Mouse (Mus musculus) ovary, postnatal 36 days (tissue): ENCODE results near the gene Fastk.

Experiments
- DNase-seq: peaks from one replicate; pipeline ENCODE4 v3.0.0; 2022; ENCODE audit warnings: low spot score, mixed read lengths

Fastk gene

DNA sequence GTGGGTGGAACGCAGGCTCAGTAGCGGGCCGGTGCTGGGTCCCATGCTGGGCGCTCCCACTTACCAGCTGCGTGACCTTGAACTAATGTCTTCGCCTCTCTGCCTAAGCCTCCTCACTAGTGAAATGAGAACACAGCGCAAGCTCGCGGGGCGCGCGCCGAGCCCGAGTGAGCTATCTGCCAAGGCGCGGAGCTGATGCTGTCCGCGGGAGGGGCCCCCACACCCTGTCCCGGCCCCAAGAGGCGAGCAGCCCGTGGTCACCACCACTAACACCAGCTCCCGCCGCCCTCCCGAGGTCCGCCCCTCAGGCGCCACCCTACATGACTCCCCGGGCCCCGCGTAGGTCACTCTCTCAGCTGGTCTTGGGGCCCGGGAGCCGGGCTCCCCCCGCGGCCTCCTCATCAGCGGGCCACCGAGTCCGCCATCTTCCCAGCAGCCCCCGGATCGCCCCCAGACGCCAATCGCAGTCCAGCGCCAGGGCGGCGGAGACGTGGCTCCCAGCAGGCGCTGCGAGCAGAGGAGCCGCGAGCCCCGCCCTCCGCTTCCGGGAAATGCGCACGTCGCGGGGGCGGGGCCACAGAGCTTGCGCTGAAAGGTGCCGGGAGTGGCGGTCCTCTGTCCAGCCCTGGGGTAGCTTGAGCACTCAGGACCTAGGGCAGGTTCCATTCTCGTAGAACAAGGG, at the start of gene Fastk:
Gene Fastk, minus strand, starts transcription at position 542 of the 682 bp plus-strand sequence.
- DNase-seq: peak; percentile 94

DNA sequence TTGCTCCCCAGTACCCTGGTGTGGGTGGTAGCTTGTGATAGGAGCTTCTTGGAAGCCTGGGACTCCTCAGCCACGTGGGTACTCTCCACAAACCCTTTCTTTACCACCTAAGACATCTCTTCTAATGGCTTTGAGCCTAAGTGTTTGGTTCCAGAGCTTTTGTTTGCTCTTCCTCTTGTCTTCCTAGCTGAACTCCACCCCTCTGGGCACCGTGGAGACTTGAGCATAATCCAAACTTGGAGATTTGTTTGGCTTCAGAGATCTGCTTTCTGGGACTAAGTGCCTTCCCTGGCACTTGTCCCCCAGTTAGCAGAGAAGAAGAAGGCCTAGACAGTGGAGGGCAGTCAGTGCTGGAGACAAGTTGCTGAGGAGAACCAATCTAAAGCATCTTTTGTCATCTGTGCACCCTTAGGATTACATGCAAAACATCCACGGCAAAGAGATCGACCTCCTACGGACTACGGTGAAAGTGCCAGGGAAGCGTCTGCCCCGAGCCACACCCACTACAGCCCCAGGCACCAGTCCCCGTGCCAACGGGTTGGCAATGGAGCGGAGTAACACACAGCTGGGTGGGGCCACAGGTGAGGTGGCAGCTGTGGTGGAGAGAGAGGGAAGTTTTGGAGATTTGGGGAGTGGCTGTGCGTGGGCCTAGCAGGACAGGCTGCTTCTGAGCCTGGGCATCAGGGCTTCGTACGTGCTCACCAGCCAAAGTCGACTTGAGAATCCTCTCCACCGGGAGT, 47.6 kb upstream of the Fastk start:
- no peak for DNase-seq

DNA sequence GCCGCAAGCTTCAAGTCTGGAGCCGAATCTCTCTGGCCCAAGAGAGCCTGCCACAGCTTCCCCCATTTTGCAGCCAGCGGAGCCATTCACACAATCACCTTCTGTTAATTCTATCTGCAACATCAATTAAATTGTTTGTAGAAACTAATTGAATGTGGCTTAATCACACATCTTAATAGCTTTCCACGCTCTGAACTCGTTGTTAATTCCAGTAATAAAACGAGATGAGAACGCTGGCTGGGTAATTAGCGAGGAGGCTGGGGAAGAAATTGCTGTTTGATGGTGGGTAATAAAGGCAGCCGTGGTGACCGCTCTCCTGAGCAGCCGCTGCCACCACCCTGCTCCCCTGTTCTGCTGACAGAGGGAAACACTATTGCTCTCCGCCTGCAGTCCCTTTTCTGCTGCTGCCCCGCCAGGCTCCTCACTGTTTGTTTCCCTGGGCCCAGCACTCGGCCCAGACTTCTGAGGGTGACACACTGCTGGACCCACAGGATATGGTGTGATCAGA, 45.4 kb upstream of the Fastk start:
- DNase-seq: no peak

DNA sequence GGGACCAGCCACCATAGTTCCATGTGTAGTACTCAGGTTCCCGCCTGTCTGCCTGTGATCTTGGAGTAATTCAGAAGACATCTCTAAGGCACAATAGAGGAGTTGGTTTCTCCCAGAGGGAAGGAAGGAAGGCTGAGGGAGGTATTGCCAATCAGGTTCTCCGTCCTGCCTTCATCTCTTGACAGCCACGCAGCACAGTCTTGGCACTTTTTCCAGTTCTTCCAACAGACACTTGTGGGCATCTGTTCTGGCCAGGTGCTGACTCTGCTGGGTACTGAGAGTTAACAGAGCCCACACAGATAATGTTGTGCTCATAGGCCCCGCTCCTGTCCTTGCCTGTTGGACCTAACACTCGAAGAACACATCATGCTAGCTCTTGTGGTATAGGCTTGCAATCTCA, 41.7 kb upstream of the Fastk start:
- DNase-seq: no peak

DNA sequence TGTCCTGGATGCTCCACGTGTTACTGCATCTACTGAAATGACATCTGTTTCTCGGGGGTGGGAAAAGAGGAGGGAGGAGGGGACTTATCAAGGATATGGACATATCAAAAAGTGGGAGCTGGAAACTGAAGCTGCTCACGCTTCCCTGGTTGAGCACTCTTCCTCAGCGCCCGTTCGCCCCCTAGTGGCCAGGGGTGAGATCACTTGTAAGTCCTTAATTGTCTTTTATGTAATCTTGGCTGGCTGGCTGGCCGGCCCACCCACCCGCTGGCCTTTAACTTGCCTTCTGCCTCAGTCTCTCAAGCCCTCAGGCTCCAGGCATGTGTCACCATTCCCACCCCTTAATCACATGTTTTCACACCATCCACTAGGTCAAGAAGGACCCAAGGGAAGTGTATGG, 41.0 kb upstream of the Fastk start:
- peak; percentile 81 for DNase-seq

DNA sequence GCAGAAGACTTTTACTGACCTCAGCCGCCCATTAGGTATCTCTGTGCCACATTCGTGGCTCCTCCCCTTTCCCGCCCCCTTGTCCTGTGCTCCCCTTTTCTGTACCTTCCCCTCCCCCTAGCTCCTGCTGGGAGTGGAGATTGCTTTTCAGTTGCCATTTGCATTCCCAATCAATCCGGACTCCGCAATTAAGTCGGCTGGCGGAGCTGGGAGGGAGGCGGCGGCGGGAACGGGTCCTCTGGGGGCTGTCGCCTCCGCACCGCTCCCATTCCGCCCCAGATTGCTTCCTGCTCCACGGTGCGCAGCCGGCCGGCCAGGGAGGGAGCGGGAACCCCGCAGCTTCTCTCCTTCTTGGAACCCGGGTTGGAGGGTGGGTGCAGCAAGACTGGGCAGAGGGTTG, 39.9 kb upstream of the Fastk start:
- DNase-seq: no peak

DNA sequence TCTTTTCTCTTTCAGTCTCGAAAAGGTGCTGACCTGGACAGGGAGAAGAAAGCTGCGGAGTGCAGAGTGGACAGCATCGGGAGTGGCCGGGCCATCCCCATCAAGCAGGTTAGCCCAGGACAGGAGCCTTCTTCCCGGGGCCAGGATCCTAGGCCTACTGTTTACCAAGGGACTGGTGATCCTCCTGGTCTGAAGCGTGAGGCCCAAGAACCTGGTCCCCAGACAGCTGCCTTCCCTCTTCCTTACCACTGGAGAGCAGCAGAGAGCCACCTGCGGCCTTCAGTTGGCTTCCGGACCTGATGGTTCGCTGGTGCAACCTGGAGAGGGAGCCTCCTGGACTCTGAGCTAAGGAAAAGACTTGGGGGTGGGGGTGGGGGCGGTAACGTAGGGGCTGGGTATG, 38.2 kb upstream of the Fastk start:
- DNase-seq: peak; percentile 66

DNA sequence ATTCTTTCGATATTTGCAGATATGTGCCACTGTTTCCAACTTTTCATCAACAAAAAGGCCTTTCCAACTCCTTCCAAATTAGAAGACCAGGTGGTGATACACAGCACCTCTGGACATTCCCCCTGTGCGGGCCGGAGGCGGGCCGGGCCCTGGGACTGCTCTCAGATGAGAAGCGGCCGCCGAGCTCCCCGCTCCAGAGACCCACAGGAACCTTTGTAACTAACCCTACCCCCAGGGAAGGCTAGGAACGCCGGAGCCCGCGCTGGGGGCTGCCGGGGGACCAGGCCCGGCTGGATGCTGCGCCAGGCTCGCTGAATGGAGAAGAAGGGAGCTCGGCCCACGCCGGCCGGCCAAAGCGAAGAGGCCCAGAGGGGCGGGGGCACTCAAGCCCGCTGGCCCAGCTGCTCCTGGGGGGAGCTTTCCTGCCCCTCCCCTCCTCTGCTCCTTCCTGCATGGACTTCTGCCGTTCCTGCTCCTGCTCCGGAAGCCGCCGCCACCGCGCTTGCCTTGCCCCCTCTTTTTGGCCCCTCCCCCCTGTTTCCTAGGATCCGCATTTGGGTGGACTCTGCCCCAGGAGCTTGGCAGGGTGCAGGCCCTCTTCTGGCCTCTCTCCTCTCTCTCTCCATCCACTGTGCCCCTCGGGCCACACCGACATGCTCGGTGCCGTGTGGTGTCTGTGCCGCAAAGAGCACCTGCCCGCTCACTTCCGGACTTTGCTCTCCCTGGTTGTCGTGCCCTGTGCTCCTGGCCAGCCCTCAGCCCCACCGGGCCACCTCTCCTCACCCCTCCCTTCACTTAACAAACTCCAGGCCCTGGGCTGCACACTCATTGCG, 37.4 kb upstream of the Fastk start:
- DNase-seq: no peak

DNA sequence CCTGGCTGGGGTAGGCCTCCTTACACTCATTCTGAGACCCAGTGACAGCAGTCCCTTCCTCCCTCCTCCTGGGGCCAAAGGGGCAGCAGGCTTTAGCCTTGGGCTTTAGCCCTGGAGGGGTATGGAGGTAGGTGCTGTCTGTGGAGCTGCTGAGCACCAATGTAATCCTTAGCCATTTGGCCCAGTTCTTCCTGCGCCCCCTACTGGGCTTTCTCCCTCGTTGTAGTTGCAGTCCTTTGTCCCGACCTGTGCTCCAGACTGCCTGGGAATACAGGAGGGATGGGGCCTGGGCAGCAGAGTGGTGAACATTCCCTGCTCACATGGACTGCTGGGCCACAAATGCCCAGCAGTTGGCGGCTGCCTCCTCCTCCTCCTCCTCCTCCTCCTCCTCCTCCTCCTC, 36.6 kb upstream of the Fastk start:
- peak; percentile 60 for DNase-seq

DNA sequence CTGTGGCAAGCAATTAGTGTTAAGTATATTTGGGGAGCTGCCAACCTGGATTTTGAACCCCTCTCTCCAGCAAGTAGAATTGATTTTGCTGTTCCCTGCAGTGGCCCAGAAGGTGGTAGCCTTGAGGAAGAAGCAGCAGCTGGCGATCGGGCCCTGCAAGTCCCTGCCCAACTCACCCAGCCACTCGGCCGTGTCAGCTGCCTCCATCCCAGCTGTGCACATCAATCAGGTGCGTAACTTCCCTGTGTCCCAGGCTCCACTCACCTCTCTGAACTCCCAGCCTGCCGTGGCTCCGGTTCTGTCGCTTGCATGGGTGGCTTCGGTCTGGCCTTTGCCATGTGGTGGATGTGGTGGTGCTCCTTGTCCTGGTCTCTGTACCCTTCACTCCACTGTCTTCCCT, 32.8 kb upstream of the Fastk start:
- no peak for DNase-seq

DNA sequence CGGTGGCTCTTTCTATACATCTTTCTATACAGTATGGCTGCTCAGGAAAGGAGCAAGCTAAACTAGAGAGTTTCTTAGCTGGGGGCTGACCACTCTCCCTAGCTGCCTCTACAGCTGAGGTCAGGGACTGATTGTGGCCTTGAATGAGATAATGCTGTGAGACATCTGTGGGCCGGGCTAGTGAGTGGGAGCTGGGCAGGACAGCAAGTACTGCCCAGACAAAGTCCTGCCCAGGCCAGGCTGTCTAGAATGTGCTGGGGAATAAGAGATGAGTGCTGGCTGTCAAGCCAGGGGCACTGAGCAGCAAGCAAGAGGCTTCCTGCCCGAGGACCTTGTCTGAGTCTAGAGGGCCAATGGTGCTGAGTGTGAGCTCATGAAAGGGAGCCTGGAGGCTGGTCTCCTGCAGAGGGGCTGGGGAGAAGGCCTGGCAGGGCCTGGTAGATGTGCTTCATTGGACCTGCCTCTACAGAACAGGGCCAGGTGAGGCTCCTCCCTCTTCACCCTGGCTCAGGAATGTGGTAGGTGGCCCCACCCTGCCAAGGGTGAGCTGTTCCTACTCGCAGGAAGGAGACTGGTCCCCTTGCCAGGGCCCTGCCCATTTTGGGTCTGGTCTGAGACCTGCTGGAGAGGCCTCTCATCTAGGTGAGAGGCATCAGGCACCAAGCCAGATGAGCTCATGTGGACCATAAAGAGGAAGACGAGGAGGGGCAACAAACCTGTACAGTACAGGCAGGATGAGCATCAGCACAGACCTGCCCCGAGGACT, 30.6 kb upstream of the Fastk start:
- peak; percentile 55 for DNase-seq

DNA sequence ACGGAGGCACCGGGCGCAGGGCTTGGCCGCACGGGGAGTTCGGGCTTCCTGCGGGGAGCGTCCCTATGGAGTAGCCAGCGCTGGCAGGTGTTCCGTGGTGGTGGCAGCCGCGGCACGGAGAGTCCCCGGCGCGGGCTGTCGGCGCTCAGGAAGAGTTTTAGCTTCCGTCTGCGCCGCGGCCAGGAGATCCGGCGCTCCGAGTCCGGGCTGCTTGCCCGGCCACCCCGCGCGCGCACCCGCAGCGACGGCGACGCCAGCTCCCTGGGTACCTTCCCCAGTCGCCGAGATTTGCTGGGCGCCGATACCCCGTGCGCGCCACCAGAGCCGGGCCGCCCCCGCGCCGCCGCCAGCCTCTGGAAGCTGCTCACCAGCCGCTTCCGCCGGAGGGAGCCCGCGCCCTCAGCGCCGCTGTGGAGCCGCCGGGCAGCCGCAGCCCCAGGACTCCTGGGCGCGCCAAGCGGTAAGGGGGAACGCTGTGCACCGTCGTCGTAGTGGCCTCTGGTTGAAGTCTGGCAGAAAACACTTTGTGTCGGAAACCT, 29.7 kb upstream of the Fastk start:
- peak; percentile 75 for DNase-seq

DNA sequence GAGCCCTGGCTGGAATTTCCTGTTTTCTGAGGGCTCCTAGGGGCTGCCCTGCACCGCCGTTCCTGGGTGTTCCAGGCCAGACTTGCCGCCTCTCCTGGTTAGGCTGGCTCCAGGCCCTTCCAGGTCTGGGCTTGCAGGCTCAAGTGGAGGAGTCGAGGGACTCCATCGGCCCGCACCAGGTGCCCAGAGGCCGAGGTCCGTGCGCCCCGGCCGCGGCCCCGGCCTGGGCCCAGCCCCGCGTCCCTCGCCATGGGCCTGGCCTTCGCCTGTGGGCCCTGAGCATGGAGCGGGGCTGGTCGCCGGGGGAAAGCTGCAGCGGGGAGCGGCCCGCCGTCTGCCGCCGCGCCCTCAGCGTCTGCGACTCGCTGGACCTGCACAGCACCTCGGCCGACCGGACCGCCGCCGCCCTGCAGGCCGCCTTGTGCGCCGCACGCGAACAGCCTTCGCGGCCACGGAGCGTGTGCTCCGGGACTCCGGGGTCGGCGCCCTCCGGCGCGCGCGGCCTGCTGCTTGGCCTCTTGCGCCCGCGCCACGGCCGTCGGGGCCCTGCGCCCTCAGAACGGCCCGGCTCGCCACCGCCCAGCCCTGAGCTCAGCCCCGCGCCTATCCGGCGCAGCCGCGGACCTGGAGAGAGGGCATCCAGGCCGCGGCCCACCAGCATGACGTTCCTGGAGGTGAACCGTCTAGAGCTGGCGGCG, 29.1 kb upstream of the Fastk start:
- DNase-seq: peak; percentile 42

DNA sequence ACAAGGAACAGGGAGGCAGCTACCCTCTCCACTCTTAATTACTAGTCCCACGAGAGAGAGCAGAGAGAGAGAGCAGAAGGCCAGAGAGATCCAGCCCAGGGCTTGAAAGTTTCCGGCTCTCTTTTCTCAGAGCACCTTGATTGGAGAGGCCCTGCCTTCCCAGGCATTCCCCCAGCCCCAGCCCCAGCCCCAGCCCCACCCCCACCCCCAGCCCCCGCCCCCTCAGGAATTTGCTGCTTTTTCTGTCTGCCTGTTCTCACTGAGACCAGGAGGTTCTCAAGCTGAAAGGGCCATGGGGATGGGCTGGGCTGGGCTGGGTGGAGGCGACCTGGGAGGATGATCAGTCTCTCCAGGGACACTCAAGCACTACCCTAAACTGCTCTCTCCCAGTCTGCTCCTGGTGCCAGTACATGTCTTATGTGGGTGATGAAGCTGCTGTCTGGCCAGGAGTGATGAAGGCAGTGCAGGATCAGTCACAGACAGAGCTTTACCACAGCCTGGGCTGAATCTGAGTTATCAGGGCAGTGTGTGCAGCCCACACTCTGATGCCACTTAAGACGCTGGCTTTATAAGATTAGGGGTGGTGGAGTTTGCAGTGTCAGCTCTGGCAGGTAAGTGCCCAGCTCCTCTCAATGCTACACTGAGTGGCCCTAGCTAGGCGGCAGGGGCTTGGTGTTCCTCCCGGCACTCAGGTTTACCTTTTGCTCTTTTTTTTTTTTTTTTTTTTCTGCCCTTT, 28.0 kb upstream of the Fastk start:
- DNase-seq: no peak

DNA sequence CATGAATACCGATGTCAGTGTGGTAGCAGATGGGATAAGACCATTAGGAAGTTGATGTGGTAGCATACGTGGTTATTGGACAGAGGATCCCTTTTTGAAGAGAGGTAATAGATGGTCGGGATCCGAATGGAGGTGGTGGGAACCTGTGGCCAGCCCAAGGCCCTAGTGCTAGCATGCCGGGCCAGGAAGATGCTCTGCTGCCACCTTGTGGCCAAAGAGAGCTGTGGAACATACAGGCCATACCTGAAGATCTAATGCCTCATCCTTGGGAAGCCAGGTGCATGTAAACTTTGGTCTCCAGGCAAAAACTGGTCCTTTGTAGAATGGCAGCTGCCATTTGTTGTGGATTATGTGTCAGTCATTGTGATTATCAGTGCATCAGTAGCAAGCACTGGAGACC, 25.5 kb upstream of the Fastk start:
- DNase-seq: peak; percentile 64

DNA sequence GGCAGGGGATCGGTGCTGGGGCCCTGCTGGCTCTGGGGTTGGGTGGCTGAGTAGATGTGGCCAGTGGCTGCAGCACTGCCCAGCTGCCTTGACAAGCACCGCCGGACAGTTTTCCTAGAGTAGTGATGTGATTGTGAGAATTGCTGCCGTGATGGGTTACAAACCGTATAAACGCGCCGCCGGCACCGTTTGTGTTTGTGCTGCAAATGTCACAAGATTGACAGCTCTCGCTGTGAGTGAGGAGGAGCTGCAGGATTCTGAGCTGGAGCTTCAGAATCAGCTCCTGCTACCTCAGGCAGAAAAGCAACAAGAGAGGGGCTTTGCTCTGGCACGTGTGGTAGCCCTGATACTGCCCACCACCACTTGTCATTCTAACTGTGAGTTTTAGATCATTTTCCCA, 21.7 kb upstream of the Fastk start:
- no peak for DNase-seq

DNA sequence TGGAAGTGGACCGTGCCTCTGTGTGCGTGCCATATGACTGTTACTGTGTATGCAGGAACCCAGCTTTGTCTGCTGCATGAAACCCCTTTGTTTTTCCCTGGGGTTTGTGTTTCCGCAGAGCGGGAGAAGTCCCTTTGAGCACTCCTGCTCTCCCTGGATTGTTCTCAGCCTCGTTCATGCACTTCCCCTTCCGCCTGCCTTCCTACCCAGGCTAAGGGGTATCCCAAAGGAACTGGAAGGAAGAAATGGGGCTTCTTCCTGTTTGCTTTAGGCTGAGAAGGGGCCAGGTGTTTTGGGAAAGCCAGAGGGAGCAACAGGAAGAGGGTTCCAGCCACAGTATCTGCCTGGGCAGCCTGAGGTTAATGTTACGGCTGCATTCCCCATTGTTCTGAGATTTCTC, 10.5 kb upstream of the Fastk start:
- no peak for DNase-seq

DNA sequence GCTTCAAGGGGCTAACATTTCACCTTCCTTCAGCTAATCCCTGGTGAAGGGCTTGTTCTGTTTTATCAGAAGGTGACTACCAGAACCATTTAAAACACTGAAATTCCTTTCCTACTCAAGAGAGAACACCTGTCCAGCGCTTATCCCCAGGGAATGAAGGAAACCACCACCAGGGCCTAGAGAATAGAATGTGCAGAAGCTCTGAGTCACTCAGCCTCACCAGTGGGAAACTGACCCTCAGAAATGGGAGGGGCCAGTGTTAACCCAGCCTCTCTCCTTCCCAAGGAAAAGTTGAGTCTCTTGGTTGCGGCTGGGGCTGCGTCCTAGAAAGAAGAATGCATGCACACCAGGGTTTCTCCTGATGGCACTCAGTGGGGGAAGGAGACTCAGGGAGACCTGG, 10.0 kb upstream of the Fastk start:
- DNase-seq: no peak

DNA sequence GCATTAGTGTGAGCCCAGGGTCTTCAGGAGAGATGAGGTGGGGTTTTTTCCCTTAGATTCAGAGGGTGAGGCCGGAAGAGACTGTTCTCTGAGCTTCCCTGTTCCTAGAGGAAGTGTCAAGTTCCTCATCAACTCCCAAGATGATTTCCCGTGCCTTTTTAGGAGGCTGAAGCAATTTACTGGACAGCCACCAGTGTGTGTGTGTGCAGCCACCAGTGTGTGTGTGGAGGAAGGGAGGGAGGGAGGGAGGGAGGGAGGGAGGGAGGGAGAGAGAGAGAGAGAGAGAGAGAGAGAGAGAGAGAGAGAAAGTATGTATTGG, 8.9 kb upstream of the Fastk start:
- DNase-seq: no peak

DNA sequence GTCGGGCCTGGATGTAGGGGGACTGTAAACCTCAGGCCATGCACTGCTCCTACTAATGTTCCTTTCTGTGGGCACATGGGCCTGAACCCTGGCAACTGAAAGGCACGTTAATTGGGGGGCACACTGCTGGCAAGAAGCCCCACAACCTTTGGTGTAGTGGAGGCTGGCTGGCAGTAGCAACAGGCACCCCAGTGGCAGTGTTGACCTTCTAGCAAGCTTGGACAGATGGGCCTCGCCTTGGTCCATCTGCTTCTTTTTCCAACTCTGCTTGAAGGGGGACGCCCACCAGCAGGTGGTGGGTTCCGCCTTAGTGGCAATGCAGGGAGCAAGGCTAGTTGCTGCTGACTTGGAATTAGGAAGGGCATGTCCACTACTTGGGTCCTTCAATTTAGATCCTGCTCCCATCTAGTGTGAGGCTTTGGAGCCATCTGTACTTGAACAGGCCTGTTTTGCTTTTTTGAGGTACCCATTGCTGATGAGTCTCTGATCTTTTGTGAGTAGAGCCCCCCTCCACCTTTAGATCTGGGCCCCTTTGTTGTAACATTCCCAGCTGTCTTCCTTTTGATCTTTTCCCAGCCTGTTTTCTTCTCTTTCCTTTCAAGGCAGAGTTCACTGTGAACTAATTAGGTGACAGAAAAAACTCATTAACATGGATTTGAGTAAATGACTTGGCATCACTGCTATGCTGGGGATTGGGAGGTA, 8.3 kb upstream of the Fastk start:
- no peak for DNase-seq
